Mouse (Mus musculus) B cell, adult 67 days (primary cell): ENCODE data around the gene Syn2. TPM values are rescaled to one million over a fixed set of nuclear protein-coding genes. Genes with fewer than 3 reads are reported as not detected.

Experiments
- total RNA-seq, 2 experiments: library from RNA; stranded (reverse); gene quantifications; 4 replicates each; pipeline ENCODE4 v1.2.4; 2023

Gene Syn2
- not detected for total RNA-seq

GRCm38 (mm10) chr6:115134501-115135331 is at the start of gene Syn2:
Syn2 (plus strand) TSS chr6:115134902.

GRCm38 (mm10) chr6:115227043-115227442 is 92.3 kb downstream of the Syn2 start, which contains the start of gene Gm17482:
Gm17482 (plus strand) TSS chr6:115227343.

GRCm38 (mm10) chr6:115252099-115252873 is 117.6 kb downstream of the Syn2 start, which contains the start of gene Timp4:
Timp4 (minus strand) TSS chr6:115252205.

Other genes with a start within 250 kb of the Syn2 start
- 10 to 100 TPM; 64.0 to 77.4 TPM for gene Vgll4, start 164.9 kb upstream of the Syn2 start, total RNA-seq
- gene Tamm41, start 97.0 kb upstream of the Syn2 start, total RNA-seq, result 10 to 100 TPM; 24.0 to 28.3 TPM
- not detected for gene Gm17482, start 92.4 kb downstream of the Syn2 start, total RNA-seq
- gene Timp4, start 117.3 kb downstream of the Syn2 start, total RNA-seq, result not detected
- gene Pparg, start 226.0 kb downstream of the Syn2 start, total RNA-seq, result not detected